Mouse (Mus musculus) limb, embryonic 12.5 days (tissue): ENCODE results near the gene Tab1. TPM values are rescaled to one million over a fixed set of nuclear protein-coding genes. Genes with fewer than 3 reads are reported as not detected.

Source experiments
- ATAC-seq: fragments of 200-750 bp; cut with Nextera tagmentation; 2 replicates; pipeline ENCODE4 v1.8.0; 2017; ENCODE audit warnings: low read depth, moderate TSS enrichment; ENCODE audit not compliant: insufficient number of reproducible peaks, insufficient read depth, low FRiP score, low TSS enrichment
- H3K27ac ChIP-seq: fragments of 300-500 bp; sonication (generic); 2 replicates; pipeline ENCODE4 v1.5.1; 2016; ENCODE audit warnings: mild to moderate bottlenecking, moderate library complexity
- H3K27me3 ChIP-seq: fragments of 300-500 bp; sonication (generic); 2 replicates; pipeline ENCODE4 v1.6.1; 2016; ENCODE audit warnings: mild to moderate bottlenecking, moderate library complexity
- H3K36me3 ChIP-seq: fragments of 300-500 bp; sonication (generic); 2 replicates; pipeline ENCODE4 v1.6.1; 2016; ENCODE audit warnings: mild to moderate bottlenecking, moderate library complexity
- H3K4me1 ChIP-seq: fragments of 300-500 bp; sonication (generic); replicated peaks from 2 replicates; pipeline ENCODE4 v1.6.1; 2016
- H3K4me2 ChIP-seq: fragments of 300-500 bp; sonication (generic); 2 replicates; pipeline ENCODE4 v1.6.1; 2016; ENCODE audit warnings: mild to moderate bottlenecking, moderate library complexity
- H3K4me3 ChIP-seq: fragments of 300-500 bp; sonication (generic); replicated peaks from 2 replicates; pipeline ENCODE4 v1.5.1; 2016; ENCODE audit warnings: mild to moderate bottlenecking
- H3K9ac ChIP-seq: fragments of 300-500 bp; sonication (generic); replicated peaks from 2 replicates; pipeline ENCODE4 v1.6.1; 2016; ENCODE audit warnings: mild to moderate bottlenecking, moderate library complexity
- H3K9me3 ChIP-seq: fragments of 300-500 bp; sonication (generic); 2 replicates; pipeline ENCODE4 v1.6.1; 2016; ENCODE audit warnings: mild to moderate bottlenecking, moderate library complexity
- WGBS: fragments of 180-500 bp; shearing (Covaris S2); methylation state at CpG from one replicate; pipeline ENCODE4 v1.1.7; 2016; 5-methylcytosine and 5-hydroxymethylcytosine counted together
- polyA plus RNA-seq: library from polyadenylated mRNA; unstranded; fragments of >200 nt; fragmentation: Nextera tagmentation; extraction: Ambion mirVana; gene quantifications from 2 replicates; pipeline ENCODE4 v1.2.1, GENCODE M21; 2016

The Tab1 gene
- polyA plus RNA-seq, 1 experiment from 2014 or later = 49.2 TPM

DNA sequence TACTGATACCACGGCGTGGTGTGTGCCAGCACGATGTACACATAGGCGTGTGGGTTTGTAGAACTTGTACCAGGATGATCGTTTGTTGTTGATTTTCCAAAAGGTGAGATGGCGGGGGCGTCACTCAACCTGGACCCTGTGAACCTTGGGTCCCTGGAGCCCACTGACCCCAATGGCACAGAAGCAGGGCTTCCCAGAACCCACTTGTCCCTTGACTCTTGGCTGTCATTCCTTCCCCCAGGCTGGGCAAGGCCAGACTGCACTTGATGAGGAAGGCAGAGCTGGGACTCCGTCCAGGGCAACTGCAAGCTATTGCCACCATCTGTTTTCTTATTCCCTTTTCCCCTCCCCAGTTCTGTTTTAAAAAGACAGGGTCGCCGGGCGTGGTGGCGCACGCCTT, 38.7 kb upstream of the Tab1 start:
- Histone ChIP-seq H3K9me3 (no peaks in the 10 kb centered on the region), H3K27me3 (peaks cover 88% of the 10 kb centered on the region), H3K36me3 (no peaks in the 10 kb centered on the region), H3K4me1 (peaks cover 40% of the 10 kb centered on the region), H3K27ac (no peak overlapping the region), H3K4me3 (no peak overlapping the region), H3K4me2 (no peak overlapping the region), H3K9ac (no peak overlapping the region)
- ATAC-seq = no peak
- 86% methylated on average over 13 of the region's 13 CpGs for WGBS

DNA sequence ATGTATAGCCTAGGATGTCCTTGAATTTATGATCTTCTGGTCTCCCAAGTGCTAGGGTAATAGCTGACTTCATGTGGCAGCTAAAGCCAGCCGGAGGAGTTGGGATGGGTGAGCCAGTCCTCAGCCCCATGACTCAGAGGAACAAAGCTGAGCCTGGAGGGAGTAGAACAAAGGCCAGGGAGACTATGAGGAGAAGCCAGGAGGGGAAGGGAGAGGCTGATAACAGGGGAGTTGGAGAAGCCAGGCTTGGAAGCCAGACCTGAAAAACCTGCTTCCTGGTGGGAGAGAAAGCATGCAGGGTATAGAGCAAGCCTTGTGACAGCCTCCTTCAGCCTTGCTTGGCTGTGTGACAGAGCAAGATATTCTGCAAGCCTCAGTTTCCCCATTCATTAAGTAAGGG, 37.3 kb upstream of the Tab1 start:
- Histone ChIP-seq H3K4me2 (no peak overlapping the region), H3K4me3 (no peak overlapping the region), H3K4me1 (peaks cover 37% of the 10 kb centered on the region), H3K9me3 (no peaks in the 10 kb centered on the region), H3K27ac (no peak overlapping the region), H3K27me3 (peaks cover 85% of the 10 kb centered on the region), H3K36me3 (no peaks in the 10 kb centered on the region), H3K9ac (no peak overlapping the region)
- 59% methylated on average over 1 of the region's 1 CpGs for WGBS
- ATAC-seq = no peak

DNA sequence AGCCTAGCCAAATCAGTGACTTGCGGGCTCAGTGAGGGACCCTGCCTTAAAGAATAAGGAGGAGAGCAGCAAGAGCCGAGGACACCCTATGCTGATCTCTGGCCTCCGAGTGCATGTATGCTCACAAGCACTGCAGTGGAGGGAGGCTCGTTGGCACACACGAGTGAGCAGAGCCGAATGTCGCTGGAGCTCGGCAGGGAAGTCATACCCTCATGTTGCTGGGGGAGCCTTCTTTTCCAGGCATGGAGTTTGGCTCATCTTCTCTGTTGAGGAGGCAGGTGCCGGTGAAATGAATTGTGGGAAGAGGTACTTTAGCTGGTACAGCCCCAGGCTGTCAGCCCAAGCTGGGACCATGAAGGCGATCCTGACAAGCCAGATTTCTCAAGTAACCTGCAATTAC, 36.5 kb upstream of the Tab1 start:
- peaks cover 77% of the 10 kb centered on the region for H3K27me3 ChIP-seq
- H3K4me2 ChIP-seq = no peak overlapping the region
- H3K27ac ChIP-seq = no peak overlapping the region
- no peak overlapping the region for H3K9ac ChIP-seq
- ATAC-seq = no peak
- no peaks in the 10 kb centered on the region for H3K36me3 ChIP-seq
- WGBS = 73% methylated on average over 10 of the region's 10 CpGs
- no peak overlapping the region for H3K4me3 ChIP-seq
- H3K9me3 ChIP-seq = no peaks in the 10 kb centered on the region
- H3K4me1 ChIP-seq = peaks cover 31% of the 10 kb centered on the region

DNA sequence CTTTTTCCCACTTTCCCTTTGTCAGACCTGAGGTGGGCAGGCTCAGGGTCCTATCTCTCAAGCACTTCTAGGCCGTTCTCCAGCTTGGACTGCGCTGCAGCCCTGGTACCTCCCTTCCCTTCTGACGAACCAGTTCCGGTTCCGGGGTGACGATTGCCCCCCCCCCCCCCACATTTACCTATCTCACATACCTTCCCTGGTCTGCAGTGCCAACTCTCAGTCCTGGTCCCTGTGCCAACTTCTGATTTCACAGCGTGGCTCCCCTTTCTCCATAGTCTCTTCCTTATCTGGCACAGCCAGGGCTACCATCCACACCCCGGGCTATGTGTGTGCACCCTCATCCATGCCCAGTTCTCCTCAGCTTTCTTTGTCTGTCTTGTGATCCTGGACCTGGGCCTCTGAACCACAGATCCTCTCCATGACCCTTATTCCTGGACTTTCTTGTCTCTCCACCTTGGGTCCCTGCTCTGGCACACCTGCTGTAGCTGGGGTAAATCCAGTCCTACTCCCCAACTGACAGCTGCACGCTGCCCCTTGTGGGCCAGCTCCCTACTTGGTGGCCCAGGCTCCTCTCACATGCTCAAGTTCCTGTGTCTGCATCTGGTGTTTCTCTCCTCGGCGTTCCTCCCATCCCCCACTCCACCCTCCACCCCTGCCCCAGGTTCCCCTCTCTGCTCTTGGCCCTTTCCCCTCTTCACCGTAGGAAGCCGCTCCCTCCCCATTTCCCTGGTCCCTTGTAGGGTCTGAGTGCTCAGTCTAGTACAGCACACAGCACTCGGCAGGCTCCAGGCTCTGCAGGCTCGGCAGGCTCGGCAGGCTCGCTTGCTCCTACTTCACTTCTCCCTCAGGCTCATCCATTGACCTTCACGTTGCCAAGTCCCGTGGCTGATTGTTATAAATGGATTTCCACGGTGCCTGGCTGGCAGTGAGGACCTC, 35.7 kb upstream of the Tab1 start:
- Histone ChIP-seq H3K36me3 (no peaks in the 10 kb centered on the region), H3K27me3 (peaks cover 69% of the 10 kb centered on the region), H3K4me2 (peak overlapping the region; percentile 33; the same call in 1 of the 2 replicates), H3K9ac (peak overlapping the region; percentile 37; the same call in 1 of the 2 replicates), H3K4me1 (peaks cover 22% of the 10 kb centered on the region), H3K4me3 (no peak overlapping the region), H3K27ac (no peak overlapping the region), H3K9me3 (no peaks in the 10 kb centered on the region)
- 20% methylated on average over 17 of the region's 20 CpGs for WGBS
- ATAC-seq = peak; percentile 48

DNA sequence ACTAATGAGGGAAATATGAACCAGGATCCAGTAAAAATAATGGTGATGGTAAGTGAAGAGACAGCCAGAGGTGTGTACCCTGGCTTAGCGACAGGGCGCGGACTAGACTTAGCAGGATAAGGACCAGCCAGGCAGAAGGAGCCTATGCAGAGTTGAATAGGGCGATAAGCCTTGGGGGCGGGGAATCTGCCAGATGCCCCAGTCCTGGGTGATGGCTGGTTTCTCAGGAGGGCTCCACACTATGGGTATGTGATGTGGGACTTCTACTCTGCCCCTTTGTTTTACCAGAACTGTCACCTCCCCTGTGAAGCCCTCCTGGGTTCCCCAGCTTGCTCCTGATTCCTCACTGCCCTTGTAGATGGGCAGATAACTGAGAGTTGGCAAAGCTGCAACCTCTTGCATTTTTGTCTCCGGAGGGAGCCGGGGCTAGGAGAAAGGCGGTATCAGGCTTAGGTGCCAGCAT, 34.9 kb upstream of the Tab1 start:
- H3K27ac ChIP-seq = no peak overlapping the region
- H3K27me3 ChIP-seq = peaks cover 61% of the 10 kb centered on the region
- H3K9ac ChIP-seq = no peak overlapping the region
- no peak overlapping the region for H3K4me3 ChIP-seq
- H3K4me1 ChIP-seq = peaks cover 17% of the 10 kb centered on the region
- no peaks in the 10 kb centered on the region for H3K36me3 ChIP-seq
- 31% methylated on average over 8 of the region's 8 CpGs for WGBS
- H3K4me2 ChIP-seq = 0 out of 2 replicates have a peak overlapping the region, but pooled peaks have one; percentile 33
- H3K9me3 ChIP-seq = no peaks in the 10 kb centered on the region
- no peak for ATAC-seq

DNA sequence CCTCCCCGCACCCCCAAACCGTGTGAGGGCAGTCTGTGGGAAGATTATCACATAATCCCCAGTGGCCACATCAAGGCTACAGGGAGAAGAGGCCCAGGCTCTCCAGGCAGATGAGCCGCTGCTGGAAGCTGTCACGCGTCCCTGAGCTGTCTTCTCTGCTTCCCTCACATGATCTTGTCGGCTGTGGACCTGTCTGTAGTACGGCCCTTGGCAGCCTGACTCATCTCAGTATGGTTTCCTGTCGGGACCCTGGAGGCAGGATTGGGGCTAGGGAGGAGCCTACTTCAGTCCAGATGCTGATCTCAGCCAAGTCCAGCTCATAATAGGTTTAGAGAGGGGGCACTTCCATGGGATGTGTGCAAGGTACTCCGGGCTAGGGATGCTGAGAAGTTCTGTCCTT, 34.1 kb upstream of the Tab1 start:
- H3K9me3 ChIP-seq = no peaks in the 10 kb centered on the region
- H3K27ac ChIP-seq = no peak overlapping the region
- H3K4me2 ChIP-seq = no peak overlapping the region
- peaks cover 53% of the 10 kb centered on the region for H3K27me3 ChIP-seq
- no peak overlapping the region for H3K9ac ChIP-seq
- whole genome bisulfite sequencing = 42% methylated on average over 9 of the region's 9 CpGs
- H3K4me1 ChIP-seq = peaks cover 17% of the 10 kb centered on the region
- H3K4me3 ChIP-seq = no peak overlapping the region
- no peak for ATAC-seq
- no peaks in the 10 kb centered on the region for H3K36me3 ChIP-seq

DNA sequence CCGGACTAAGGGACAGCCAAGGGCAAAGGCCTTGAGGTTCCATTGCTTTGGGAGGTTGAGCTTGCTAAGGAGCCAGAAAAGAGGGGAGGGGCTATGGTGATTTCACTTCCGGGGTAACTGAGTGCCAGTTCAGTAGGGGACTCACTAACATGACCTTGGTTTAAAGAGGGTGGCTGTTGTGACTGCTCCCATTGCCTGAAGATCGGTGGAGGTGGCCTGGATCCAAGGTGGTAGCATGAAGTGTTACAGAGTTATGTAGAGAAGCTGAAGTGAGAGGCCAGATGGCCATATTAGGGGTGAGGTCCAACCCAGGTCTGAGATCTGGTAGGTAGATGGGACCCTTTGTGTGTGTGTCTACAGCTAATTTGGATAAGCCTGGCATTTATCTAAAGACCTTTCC, 33.5 kb upstream of the Tab1 start:
- Histone ChIP-seq H3K27ac (no peak overlapping the region), H3K9ac (no peak overlapping the region), H3K4me3 (no peak overlapping the region), H3K27me3 (peaks cover 47% of the 10 kb centered on the region), H3K4me1 (peaks cover 17% of the 10 kb centered on the region), H3K36me3 (no peaks in the 10 kb centered on the region), H3K9me3 (no peaks in the 10 kb centered on the region), H3K4me2 (no peak overlapping the region)
- 82% methylated on average over 3 of the region's 3 CpGs for WGBS
- ATAC-seq = no peak

DNA sequence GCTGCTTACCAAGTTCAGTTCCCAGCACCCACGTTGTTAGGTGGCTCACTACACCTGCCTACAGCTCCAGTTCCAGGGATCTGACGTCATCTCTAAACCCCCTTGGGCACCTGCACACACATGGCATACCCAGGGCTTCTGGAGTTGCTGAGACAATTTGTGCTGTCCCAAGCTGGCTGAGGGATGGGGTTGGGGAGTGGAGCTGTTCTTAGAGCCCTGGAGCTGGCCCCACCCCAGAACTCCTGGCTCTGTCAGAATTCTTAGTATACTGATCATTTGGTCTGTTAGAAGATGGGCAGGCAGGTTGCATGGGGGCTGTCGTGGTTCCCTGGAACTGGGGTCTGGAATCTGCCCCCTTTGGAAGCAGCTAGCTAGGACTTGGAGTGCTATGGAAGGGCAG, 32.7 kb upstream of the Tab1 start:
- peaks cover 43% of the 10 kb centered on the region for H3K27me3 ChIP-seq
- H3K4me2 ChIP-seq = no peak overlapping the region
- H3K4me3 ChIP-seq = no peak overlapping the region
- H3K9me3 ChIP-seq = no peaks in the 10 kb centered on the region
- H3K9ac ChIP-seq = no peak overlapping the region
- no peaks in the 10 kb centered on the region for H3K36me3 ChIP-seq
- no peak overlapping the region for H3K27ac ChIP-seq
- H3K4me1 ChIP-seq = peaks cover 17% of the 10 kb centered on the region
- WGBS = 75% methylated on average over 3 of the region's 3 CpGs
- ATAC-seq = no peak

DNA sequence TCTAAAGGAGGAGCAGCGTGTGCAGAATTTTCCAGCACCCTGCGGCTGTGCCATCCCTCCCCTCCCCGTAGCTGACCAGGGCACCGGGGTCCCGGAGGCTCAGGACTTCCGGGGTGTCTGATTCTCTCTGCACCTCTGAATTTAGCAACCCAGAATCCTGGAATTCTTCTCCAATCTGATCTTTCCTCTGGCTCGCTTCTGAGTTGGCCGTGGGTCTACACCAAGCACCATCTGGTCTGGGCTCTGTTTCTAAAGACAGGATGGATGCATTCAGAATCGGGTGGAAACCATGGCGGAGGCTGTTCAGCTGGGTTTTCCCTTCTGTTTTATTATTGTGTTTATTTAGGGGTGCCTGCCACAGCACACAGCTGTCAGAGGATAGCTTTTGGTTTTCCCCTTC, 32.1 kb upstream of the Tab1 start:
- Histone ChIP-seq H3K9ac (no peak overlapping the region), H3K4me2 (no peak overlapping the region), H3K27ac (no peak overlapping the region), H3K4me1 (peaks cover 17% of the 10 kb centered on the region), H3K36me3 (no peaks in the 10 kb centered on the region), H3K9me3 (no peaks in the 10 kb centered on the region), H3K27me3 (peaks cover 37% of the 10 kb centered on the region), H3K4me3 (no peak overlapping the region)
- WGBS = 85% methylated on average over 10 of the region's 10 CpGs
- no peak for ATAC-seq

DNA sequence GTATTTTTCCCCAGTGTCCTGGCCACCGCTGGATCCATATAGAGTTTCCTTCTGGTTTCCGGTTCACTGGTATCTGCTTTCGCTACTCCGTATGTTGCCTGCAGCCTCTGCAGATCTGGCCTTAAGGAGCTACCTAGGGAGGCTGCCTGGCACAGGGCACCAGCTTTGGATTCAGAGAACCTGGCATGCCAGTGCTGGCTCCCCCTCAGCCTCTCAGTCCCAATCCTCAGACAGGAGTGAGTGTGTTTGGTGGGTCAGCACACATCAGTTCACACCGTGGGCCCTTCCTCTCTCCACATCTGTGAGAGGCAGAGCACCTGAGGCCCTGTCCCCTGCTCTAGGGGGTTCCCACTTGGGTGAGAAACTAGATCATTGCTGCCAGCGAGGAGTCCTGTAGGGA, 31.4 kb upstream of the Tab1 start:
- 61% methylated on average over 6 of the region's 6 CpGs for WGBS
- no peak overlapping the region for H3K4me2 ChIP-seq

DNA sequence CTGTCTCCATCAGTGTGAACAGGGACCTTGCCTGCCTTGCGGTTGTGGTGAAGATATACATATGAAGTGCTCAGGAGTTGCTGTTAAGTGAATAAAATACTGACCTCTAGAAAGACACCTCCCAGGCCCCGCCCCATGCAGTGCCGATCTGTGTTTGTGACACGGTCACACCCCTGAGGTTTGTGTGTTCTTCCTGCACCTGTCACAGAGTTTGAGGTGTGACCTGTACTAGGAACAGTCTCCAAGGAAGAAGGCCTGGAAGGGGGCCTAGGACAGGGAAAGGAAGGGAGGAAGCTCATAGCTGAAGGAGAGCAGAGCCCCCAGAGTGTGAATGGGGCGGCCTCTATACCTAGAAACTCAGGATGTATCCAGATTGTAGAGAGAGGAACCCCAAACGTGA, 30.4 kb upstream of the Tab1 start:
- H3K4me1 ChIP-seq = peaks cover 8% of the 10 kb centered on the region
- H3K36me3 ChIP-seq = no peaks in the 10 kb centered on the region

More for the DNA sequence above, 31.4 kb upstream of the Tab1 start:
- Histone ChIP-seq H3K4me3 (no peak overlapping the region), H3K9me3 (no peaks in the 10 kb centered on the region), H3K27me3 (peaks cover 30% of the 10 kb centered on the region), H3K9ac (no peak overlapping the region), H3K4me1 (peaks cover 17% of the 10 kb centered on the region), H3K27ac (no peak overlapping the region), H3K36me3 (no peaks in the 10 kb centered on the region)
- ATAC-seq = no peak

More for the DNA sequence above, 30.4 kb upstream of the Tab1 start:
- 85% methylated on average over 6 of the region's 6 CpGs for WGBS
- Histone ChIP-seq H3K27ac (no peak overlapping the region), H3K9ac (no peak overlapping the region), H3K4me3 (no peak overlapping the region), H3K4me2 (no peak overlapping the region), H3K27me3 (peaks cover 28% of the 10 kb centered on the region), H3K9me3 (no peaks in the 10 kb centered on the region)
- no peak for ATAC-seq
